Mouse (Mus musculus) lung, postnatal 0 days (tissue): ENCODE data around the gene Tubgcp2. TPM values are rescaled to one million over a fixed set of nuclear protein-coding genes. Genes with fewer than 3 reads are reported as not detected.

Source experiments
- ATAC-seq: fragments of 200-750 bp; cut with Nextera tagmentation; 2 replicates; pipeline ENCODE4 v1.8.0; 2017; ENCODE audit warnings: moderate library complexity
- DNase-seq: peaks from one replicate; pipeline ENCODE4 v3.0.0-alpha.2; 2016; ENCODE audit warnings: low spot score
- H3K27ac ChIP-seq: fragments of 300-500 bp; sonication (generic); 2 replicates; pipeline ENCODE4 v1.5.1; 2014; ENCODE audit warnings: antibody characterized with exemption, mild to moderate bottlenecking, low read length, mixed read lengths
- H3K27me3 ChIP-seq: fragments of 300-500 bp; sonication (generic); replicated peaks from 2 replicates; pipeline ENCODE4 v1.6.1; 2014; ENCODE audit warnings: low read length, mixed read lengths; ENCODE audit not compliant: insufficient read depth
- H3K36me3 ChIP-seq: fragments of 300-500 bp; sonication (generic); 2 replicates; pipeline ENCODE4 v1.6.1; 2014; ENCODE audit warnings: low read length, mixed read lengths; ENCODE audit not compliant: insufficient read depth
- H3K4me1 ChIP-seq: fragments of 300-500 bp; sonication (generic); 2 replicates; pipeline ENCODE4 v1.6.1; 2014; ENCODE audit warnings: antibody characterized with exemption, low read depth, low read length, mixed read lengths; ENCODE audit not compliant: insufficient read depth
- H3K4me2 ChIP-seq: fragments of 300-500 bp; sonication (generic); replicated peaks from 2 replicates; pipeline ENCODE4 v1.6.1; 2014; ENCODE audit warnings: low read depth, mild to moderate bottlenecking, low read length, moderate library complexity, mixed read lengths
- H3K4me3 ChIP-seq: fragments of 300-500 bp; sonication (generic); 2 replicates; pipeline ENCODE4 v1.5.1; 2014; ENCODE audit warnings: low read depth, low read length
- H3K9ac ChIP-seq: fragments of 300-500 bp; sonication (generic); replicated peaks from 2 replicates; pipeline ENCODE4 v1.6.1; 2014; ENCODE audit warnings: low read depth, mild to moderate bottlenecking
- H3K9me3 ChIP-seq: fragments of 300-500 bp; sonication (generic); 2 replicates; pipeline ENCODE4 v1.6.1; 2016; ENCODE audit warnings: low read length, mixed read lengths
- CTCF ChIP-seq: IDR thresholded peaks from 2 replicates; pipeline ENCODE4 v1.5.1; 2016; ENCODE audit warnings: antibody characterized with exemption, mild to moderate bottlenecking
- EP300 ChIP-seq: IDR thresholded peaks from 2 replicates; pipeline ENCODE4 v1.6.1; 2016; ENCODE audit warnings: antibody characterized with exemption, mild to moderate bottlenecking, control low read depth
- WGBS: fragments of 180-500 bp; shearing (Covaris S2); extraction: QIAGEN DNeasy Blood & Tissue Kit; methylation state at CpG from one replicate; pipeline ENCODE4 v1.1.7; 2014; 5-methylcytosine and 5-hydroxymethylcytosine counted together
- polyA plus RNA-seq: library from polyadenylated mRNA; unstranded; fragments of >200 nt; fragmentation: Nextera tagmentation; extraction: Ambion mirVana; gene quantifications from 2 replicates; pipeline ENCODE4 v1.2.1, GENCODE M21; 2015

Tubgcp2 gene
- polyA plus RNA-seq, 1 experiment from 2014 or later = 20.8 TPM

GRCm38 (mm10) chr7:140077698-140078097 is 41.2 kb upstream of the Tubgcp2 start:
- ATAC-seq = no peak

GRCm38 (mm10) chr7:140070042-140070711 is 33.7 kb upstream of the Tubgcp2 start:
- 37% methylated on average over 38 of the region's 39 CpGs for WGBS
- Histone ChIP-seq H3K36me3 (no peaks in the 10 kb centered on the region), H3K4me3 (peak overlapping the region; percentile 19), H3K4me1 (no peaks in the 10 kb centered on the region), H3K9me3 (no peaks in the 10 kb centered on the region), H3K9ac (0 out of 2 replicates have a peak overlapping the region, but pooled peaks have one; percentile 19), H3K27me3 (no peaks in the 10 kb centered on the region; the same call in 1 of the 2 replicates), H3K4me2 (peak overlapping the region; percentile 50), H3K27ac (no peak overlapping the region)
- DNase-seq (peak; percentile 38), ATAC-seq (peak; percentile 62)
- TF ChIP-seq CTCF (no peak), EP300 (no peak)

More at GRCm38 (mm10) chr7:140077698-140078097, 41.2 kb upstream of the Tubgcp2 start:
- H3K4me2 ChIP-seq = no peak overlapping the region
- H3K9ac ChIP-seq = no peak overlapping the region
- H3K27ac ChIP-seq = no peak overlapping the region
- H3K27me3 ChIP-seq = 0 out of 2 replicates have a peak, but pooled peaks cover 21% of the 10 kb centered on the region
- H3K36me3 ChIP-seq = no peaks in the 10 kb centered on the region
- TF ChIP-seq EP300 (no peak), CTCF (no peak)
- no peak for DNase-seq
- no peaks in the 10 kb centered on the region for H3K4me1 ChIP-seq
- no peak overlapping the region for H3K4me3 ChIP-seq
- no peaks in the 10 kb centered on the region for H3K9me3 ChIP-seq
- WGBS = 62% methylated on average over 6 of the region's 6 CpGs

GRCm38 (mm10) chr7:140067397-140067796 is 30.9 kb upstream of the Tubgcp2 start:
- no peak overlapping the region for H3K27ac ChIP-seq
- H3K4me1 ChIP-seq = no peaks in the 10 kb centered on the region
- DNase-seq (no peak), ATAC-seq (no peak)
- H3K9me3 ChIP-seq = no peaks in the 10 kb centered on the region
- H3K4me3 ChIP-seq = no peak overlapping the region
- TF ChIP-seq EP300 = no peak
- 51% methylated on average over 6 of the region's 6 CpGs for WGBS
- H3K9ac ChIP-seq = no peak overlapping the region
- no peak overlapping the region for H3K4me2 ChIP-seq
- no peaks in the 10 kb centered on the region for H3K36me3 ChIP-seq
- H3K27me3 ChIP-seq = peaks cover 11% of the 10 kb centered on the region

- no peak overlapping the region for H3K4me3 ChIP-seq
- 19% methylated on average over 7 of the region's 7 CpGs for WGBS
- DNase-seq (peak; percentile 70), ATAC-seq (no peak)
- H3K9me3 ChIP-seq = no peaks in the 10 kb centered on the region
- H3K27ac ChIP-seq = no peak overlapping the region
- 0 out of 2 replicates have a peak, but pooled peaks cover 6% of the 10 kb centered on the region for H3K4me1 ChIP-seq
- TF ChIP-seq CTCF = peak; percentile 84
- TF ChIP-seq EP300 = no peak
- no peaks in the 10 kb centered on the region for H3K36me3 ChIP-seq
- peaks cover 50% of the 10 kb centered on the region for H3K27me3 ChIP-seq
- H3K9ac ChIP-seq = no peak overlapping the region
- H3K4me2 ChIP-seq = no peak overlapping the region
These were observed 26.6 kb upstream of the Tubgcp2 start for GRCm38 (mm10) chr7:140063092-140063491.

GRCm38 (mm10) chr7:140062307-140062706 is 25.8 kb upstream of the Tubgcp2 start:
- WGBS = 20% methylated on average over 11 of the region's 11 CpGs
- no peak for TF ChIP-seq EP300
- peak; percentile 56 for TF ChIP-seq CTCF
- peak; percentile 27 for DNase-seq

GRCm38 (mm10) chr7:140061832-140062130 is 25.3 kb upstream of the Tubgcp2 start:
- Histone ChIP-seq H3K4me1 (0 out of 2 replicates have a peak, but pooled peaks cover 8% of the 10 kb centered on the region), H3K9ac (no peak overlapping the region), H3K4me3 (peak overlapping the region; percentile 25; the same call in 1 of the 2 replicates), H3K27me3 (peaks cover 61% of the 10 kb centered on the region), H3K9me3 (no peaks in the 10 kb centered on the region), H3K4me2 (peak overlapping the region; percentile 45; the same call in 1 of the 2 replicates), H3K27ac (no peak overlapping the region), H3K36me3 (no peaks in the 10 kb centered on the region)
- no peak for ATAC-seq
- 5% methylated on average over 6 of the region's 6 CpGs for WGBS
- DNase-seq = no peak
- TF ChIP-seq EP300 (no peak), CTCF (no peak)

More at GRCm38 (mm10) chr7:140062307-140062706, 25.8 kb upstream of the Tubgcp2 start:
- peaks cover 56% of the 10 kb centered on the region for H3K27me3 ChIP-seq
- no peak overlapping the region for H3K9ac ChIP-seq
- no peaks in the 10 kb centered on the region for H3K36me3 ChIP-seq
- no peaks in the 10 kb centered on the region for H3K9me3 ChIP-seq
- H3K4me1 ChIP-seq = 0 out of 2 replicates have a peak, but pooled peaks cover 8% of the 10 kb centered on the region
- no peak overlapping the region for H3K4me2 ChIP-seq
- H3K4me3 ChIP-seq = no peak overlapping the region
- H3K27ac ChIP-seq = no peak overlapping the region
- 0 out of 2 replicates have a peak, but pooled peaks have one; percentile 39 for ATAC-seq
